Mouse (Mus musculus): ENCODE data around the gene Actr2.

DNA sequence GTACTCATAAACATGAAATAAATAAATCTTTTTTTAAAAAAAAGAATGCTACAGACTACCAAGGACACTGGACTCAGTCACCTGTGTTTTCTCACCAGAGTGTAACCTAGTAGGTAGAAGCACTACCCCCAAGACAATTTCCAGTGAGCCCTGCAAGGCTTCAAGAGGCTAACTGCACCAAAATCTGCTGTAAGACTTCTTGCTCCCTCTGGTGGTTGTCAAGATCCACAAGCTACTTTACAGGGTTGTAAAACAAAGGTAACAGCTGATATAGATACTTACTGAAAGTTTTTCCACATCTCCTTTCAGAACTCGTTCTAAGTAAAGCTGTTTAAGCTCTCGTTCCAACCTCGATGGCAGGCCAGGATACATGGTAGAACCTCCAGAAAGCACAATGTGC lies 40.5 kb downstream of the Actr2 start:
- no peak for TF ChIP-seq CTCF (IDR thresholded peaks at IDR 0.05; ENCODE audit: control insufficient read depth, insufficient read depth, insufficient read length)
- TF ChIP-seq USF1 (IDR thresholded peaks at IDR 0.05; ENCODE audit: low read depth) = no peak
- no peak for TF ChIP-seq MYOD1 (IDR thresholded peaks at IDR 0.05; ENCODE audit: control insufficient read depth, insufficient read length, low read depth)
- no peak for TF ChIP-seq FOSL1 (IDR thresholded peaks at IDR 0.05; ENCODE audit: insufficient read depth, low read length, poor library complexity, severe bottlenecking)
- no peak for TF ChIP-seq MAX (IDR thresholded peaks at IDR 0.05)
- no peak for TF ChIP-seq MYOG (IDR thresholded peaks at IDR 0.05; ENCODE audit: control insufficient read depth, extremely low read depth, insufficient read length)
